Mouse (Mus musculus) c-Kit-negative CD71-positive TER-119-positive erythroid progenitor cells, embryonic 14.5 days (primary cell): ENCODE data around the gene Atxn10.

Experiments used
- DNase-seq: peaks from one replicate; pipeline ENCODE4 v3.0.0-alpha.2; 2013; ENCODE audit warnings: low read depth, low spot score

Atxn10 gene

GRCm38 (mm10) chr15:85334234-85334633 is 1.8 kb upstream of the Atxn10 start:
- no peak for DNase-seq

DNA sequence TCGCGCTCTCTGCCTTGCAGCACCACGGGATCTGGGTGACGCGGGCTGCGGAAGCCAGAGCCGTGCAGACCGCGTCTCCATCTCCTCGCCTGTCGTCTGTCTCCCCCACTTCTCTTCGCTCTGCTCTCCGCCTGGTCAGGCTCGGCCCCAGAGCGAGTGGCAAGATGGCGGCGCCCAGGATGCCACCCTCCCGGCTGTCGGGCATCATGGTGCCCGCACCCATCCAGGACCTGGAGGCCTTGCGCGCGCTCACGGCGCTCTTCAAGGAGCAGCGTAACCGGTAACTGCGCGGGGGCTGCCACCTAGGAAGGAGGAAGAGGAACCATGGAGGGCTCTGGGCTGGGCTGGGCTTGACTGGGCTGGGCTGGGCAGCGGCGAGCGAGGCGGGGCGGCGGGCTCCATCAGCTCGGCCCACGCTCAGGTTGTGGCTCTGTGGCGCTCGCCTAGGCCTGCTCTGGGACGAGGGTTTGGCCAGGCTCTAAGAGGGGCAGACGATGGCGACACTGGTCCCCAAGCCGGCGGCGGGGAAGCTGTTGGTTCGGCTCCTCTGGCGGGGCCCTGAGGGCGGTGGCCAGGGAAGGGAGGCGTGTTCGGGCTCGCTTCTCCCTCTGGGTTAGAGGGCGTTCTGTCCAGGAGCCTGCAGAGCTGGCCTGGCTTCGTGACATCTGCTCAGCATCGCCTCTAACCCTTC is 401 bp downstream of the Atxn10 start:
- no peak for DNase-seq

- no peak for DNase-seq
These were observed 1.2 kb downstream of the Atxn10 start for GRCm38 (mm10) chr15:85337219-85337618.

DNA sequence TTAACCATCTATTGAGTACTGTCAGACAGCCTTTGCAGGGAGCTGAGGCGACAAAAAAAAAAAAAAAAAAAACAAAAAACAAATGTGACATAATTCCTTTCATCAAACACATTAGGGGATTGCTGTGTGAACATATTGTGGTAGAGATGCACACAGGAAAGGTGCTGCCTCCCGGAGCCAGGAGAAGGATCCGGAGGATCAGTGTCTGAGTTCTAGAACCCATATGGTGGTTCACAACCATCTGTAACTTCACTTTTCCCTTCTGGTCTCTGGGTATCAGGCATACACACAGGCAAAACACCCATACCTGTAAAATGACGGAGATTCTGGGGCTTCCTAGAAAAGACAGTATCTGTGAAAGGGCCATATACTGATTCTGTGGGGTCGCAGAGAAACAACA is 1.9 kb downstream of the Atxn10 start:
- no peak for DNase-seq

DNA sequence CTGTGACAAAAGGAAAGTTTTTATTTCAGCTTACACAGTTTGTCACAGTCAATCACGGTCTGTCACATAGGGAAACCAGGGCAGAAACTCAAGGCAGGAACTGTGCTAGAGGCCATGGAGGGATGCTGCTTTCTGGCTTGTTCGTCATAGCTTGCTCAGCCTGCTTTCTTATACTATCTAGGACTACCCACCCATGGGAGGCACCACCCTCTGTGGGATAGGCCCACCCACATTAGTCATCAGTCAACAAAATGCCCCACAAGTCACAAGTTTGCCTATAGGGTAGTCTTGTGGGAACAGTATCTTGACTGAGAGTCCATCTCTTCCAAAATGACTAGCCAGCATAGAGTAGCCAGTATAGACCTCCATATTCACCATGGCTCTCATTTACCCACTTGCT is 6.2 kb downstream of the Atxn10 start:
- no peak for DNase-seq

GRCm38 (mm10) chr15:85344673-85345072 is 8.6 kb downstream of the Atxn10 start:
- DNase-seq: no peak

DNA sequence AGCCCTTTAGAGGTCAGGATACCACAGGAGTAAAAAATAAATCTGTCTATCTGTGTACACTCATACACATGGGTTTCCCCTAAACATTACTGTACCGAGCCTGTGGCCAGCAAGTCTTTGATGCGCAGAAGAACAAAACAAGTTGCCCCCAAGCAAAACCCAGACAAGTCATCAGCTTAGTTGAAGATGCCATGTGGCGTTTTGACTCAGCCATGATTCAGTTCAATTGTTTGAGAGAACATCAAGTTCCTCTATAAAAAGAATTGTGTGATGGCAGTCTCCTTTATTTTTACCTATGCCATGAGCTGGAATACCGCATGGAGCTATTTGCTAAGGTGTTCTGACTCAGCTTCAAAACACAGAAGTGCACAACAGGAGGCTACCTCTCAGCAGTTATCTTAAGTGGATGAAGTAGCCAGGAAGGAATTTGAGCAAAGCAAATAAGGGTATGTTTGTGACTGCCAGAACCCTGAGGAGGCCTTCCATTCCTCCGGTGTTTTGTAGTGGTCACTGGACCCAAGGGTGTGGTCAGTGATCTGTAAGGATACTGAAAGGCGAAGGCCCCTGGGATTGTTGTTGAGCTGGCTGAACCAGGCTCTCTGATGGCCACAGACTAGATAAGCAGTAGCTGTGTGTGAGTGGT is 11.1 kb downstream of the Atxn10 start:
- DNase-seq: no peak

GRCm38 (mm10) chr15:85350144-85350543 is 14.1 kb downstream of the Atxn10 start:
- no peak for DNase-seq

DNA sequence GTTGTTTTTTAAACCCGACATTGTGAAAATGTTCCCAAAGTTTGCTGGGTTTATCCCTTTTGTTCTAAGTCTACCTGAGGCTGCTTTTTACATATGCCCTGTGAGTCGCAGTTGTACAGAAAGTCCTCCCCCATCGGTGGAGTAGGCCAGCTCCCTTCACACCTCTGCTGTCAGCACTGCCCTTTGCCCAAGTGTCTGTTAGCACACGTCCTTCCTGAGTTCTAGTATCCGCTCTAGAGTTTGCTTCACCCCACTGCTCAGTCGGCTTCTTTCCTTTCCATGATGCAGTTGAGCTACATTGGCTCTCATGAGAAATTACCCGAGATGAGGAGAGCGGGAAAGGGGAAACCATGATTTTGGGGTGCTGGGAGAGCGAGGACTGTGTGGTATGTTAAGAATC is 18.0 kb downstream of the Atxn10 start:
- DNase-seq: no peak

DNA sequence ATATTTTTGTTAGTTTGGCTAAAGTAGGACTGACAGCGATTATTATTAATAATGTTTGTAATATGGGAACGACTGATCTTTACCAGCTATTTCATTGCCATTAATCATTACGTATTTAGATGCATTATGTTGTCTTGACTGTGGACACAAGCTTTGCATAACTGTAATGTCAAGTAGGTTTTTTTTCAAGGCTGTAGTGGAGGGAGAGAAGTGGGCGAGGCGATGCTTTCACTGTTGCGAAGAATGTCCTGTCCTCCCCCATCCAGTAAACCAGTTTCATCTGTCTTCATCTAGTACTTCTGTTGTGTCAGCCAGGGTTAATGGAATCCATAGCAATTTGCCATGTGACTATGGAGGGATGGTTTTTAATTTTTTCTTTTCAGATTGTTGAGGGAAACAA is 20.1 kb downstream of the Atxn10 start:
- no peak for DNase-seq

- DNase-seq: no peak
These were observed 21.6 kb downstream of the Atxn10 start for GRCm38 (mm10) chr15:85357465-85358225.

GRCm38 (mm10) chr15:85359483-85359882 is 23.4 kb downstream of the Atxn10 start:
- no peak for DNase-seq

GRCm38 (mm10) chr15:85359901-85360300 is 23.9 kb downstream of the Atxn10 start:
- no peak for DNase-seq

DNA sequence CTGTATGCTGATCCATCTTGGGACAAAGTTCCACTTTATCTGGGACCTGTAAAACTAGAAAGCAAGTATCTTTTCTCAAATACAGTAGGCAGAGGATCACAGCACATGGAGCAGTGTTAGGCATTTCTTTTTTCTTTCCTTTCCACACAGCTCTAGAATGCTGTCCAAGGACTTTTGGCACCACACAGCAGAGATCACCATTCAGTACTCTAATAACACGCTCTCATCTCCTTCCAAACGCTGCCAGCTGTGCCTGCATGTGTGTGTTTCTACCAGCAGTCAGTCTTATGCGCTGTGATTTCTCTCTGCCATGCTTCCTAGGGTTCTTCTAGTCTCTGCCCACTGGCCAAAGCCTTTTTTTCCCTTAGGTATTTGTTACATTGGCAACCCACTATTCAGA is 28.3 kb downstream of the Atxn10 start:
- no peak for DNase-seq

GRCm38 (mm10) chr15:85366938-85367337 is 30.9 kb downstream of the Atxn10 start:
- DNase-seq: no peak

GRCm38 (mm10) chr15:85369765-85370164 is 33.7 kb downstream of the Atxn10 start:
- no peak for DNase-seq

GRCm38 (mm10) chr15:85373125-85373524 is 37.1 kb downstream of the Atxn10 start:
- no peak for DNase-seq

- DNase-seq: no peak
These were observed 47.4 kb downstream of the Atxn10 start for GRCm38 (mm10) chr15:85383477-85383876.

DNA sequence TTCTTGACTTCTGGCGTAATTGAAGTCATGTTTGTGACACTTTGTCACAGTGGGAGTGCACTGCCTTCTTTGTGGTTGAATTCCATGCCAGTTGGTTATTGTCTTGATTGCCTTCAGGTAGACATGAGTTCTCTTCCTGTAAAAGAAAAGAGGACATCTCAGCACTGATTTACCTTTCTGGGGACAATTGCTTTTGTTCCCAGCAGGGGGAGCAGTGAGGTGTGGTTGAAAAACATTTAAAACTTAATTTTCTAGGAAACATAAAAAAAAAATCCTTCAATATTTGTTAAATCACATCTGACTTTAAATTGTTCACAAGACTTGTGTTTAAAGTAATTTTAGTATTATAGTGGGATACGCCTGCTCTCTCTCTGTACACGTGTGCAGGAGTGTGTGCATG is 52.7 kb downstream of the Atxn10 start:
- DNase-seq: no peak

DNA sequence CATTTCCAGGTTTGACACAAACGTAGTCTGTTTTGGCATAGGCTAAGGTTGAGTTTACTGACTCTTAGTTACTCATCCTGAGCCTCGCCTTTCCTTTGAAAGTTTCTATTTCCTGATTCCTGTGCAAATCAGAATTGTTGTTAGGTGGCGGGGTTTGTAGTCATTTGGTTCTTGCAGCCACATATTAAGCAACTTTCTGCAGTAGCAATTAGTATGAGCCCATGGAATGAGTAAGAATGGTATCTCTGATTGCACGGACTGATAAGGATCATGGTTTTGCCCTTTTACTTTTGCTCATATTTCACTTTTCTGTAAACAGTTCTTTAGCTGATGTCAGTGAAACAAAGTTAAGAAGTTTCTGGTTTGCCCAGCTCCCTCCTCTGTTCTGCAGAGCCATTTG is 53.9 kb downstream of the Atxn10 start:
- DNase-seq: no peak

DNA sequence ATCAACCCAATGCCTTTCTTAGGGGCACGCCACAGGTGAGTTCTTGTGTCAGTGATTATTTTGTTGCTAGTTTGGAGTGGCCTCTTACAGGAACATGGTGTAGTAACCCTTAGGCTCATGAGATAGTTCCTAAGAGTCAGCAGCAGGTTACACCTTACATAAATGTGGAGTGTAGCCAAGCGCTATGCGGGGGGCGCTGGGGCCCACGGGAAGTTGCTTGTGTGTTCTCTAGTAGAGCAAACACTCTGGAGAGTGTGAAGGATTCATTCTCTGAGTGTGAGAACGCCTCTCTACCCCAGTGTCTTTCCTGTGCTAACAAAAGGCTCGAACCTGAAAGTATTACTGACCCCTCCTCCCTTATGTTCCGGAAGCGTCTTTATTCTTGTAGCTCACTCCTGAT is 59.3 kb downstream of the Atxn10 start:
- no peak for DNase-seq

DNA sequence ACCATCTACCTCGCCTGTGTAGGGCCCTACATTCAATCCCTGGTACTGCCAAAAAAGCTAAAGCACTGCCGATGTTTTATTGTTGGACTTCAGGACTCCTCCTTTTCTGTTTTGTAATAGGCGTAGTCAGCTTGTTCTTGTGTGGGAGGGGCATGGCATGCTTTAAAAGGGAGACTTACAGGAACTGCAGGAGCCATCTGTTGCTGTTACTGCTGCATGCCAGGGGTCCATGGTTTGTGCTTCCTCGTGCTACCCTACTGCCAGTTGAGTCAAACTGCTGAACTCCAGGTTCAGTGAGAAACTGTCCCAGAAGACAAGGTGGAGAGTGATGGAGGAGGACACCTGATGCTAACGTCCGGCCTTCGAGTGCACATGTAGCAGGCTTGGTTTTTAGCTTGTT is 65.9 kb downstream of the Atxn10 start:
- DNase-seq: no peak

DNA sequence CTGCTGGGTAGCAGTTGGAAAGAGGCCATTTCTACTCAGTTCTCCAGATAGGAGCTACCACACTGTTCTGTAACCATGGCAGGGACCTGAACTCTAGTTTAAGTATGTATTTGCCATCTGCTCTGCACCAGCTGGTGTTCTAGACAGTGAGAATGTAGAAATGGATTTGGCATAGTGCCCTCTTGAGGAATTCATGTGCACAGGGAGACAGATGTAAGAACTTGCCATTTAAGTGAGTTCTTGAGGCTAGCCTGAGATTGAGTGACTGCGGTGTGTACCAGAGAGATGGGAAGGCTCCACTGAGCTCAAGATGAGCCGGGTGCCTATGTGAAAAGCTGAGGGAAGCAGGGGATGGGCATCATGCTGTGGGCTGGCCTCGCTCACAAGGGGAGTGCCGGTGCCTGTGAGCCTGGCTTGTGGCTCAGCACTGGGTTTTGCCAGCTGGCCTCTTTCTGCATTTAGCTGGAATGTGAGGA is 67.2 kb downstream of the Atxn10 start:
- no peak for DNase-seq
